Mouse (Mus musculus): ENCODE results near the gene Ifitm3. TPM values are rescaled to one million over a fixed set of nuclear protein-coding genes. Genes with fewer than 3 reads are reported as not detected.

Ifitm3 gene
- polyA plus RNA-seq, 1 experiment, result 177 TPM

DNA sequence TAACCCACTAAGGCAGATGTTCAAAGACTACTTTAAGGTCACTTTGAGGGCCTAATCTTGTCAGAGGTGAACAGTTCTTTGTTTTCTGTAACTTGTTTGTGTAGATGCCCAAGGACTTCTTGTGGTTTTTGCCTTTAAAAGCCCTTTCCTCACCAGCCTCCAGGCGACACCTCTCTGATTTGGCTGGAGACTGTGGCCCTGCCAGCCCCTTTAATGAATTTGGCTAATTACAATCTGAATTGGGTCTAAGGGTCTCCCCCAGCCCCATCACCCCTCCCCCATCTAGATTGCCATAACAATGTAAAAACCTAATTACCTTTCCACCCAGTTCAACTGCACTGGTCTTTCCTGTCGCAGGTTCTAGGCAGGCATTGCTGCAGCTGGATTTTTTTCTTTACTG lies 47.8 kb downstream of the Ifitm3 start:
- Histone ChIP-seq H3K27ac (ENCODE audit: insufficient read depth, low read length) (no peak overlapping the region), H3K4me3 (ENCODE audit: extremely low read depth, insufficient read depth, insufficient read length) (no peak overlapping the region), H3K36me3 (ENCODE audit: control insufficient read depth, insufficient read depth, low read length) (no peaks in the 10 kb centered on the region), H3K27me3 (ENCODE audit: control insufficient read depth, insufficient read depth, low read length) (no peaks in the 10 kb centered on the region), H3K4me1 (ENCODE audit: control insufficient read depth, insufficient read depth, insufficient read length) (no peaks in the 10 kb centered on the region)
- no peak for DNase-seq (ENCODE audit: low read depth in 1 of 2, low spot score in 2 of 2)
- WGBS, result 91% methylated on average over 2 of the region's 2 CpGs
- no peak for TF ChIP-seq POLR2A (IDR thresholded peaks at IDR 0.05; ENCODE audit: low read depth, low read length)
- TF ChIP-seq CTCF (IDR thresholded peaks at IDR 0.05; ENCODE audit: extremely low read depth, insufficient read depth, insufficient read length, insufficient replicate concordance), result no peak

DNA sequence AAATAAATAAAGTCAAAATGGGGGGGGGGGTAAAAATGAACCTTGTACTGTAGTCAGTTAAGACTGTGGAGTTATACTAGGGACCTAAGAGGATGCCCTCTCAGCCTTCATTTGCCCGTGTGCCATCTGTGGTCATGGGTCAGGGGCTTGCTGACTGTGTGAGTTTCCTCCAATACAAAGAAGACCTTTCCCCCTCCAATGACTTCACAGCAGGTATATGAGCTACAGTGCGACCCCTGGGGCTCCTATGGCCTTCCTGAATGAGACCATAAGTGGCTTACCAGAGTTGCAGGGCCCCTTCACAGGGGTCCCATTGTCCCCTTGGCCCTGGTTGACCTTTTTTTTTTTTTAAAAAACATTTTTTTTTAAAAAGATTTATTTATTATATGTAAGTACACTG lies 49.2 kb downstream of the Ifitm3 start:
- no peaks in the 10 kb centered on the region for H3K27me3 ChIP-seq (ENCODE audit: control insufficient read depth, insufficient read depth, low read length)
- no peak for DNase-seq (ENCODE audit: low read depth in 1 of 2, low spot score in 2 of 2)

DNA sequence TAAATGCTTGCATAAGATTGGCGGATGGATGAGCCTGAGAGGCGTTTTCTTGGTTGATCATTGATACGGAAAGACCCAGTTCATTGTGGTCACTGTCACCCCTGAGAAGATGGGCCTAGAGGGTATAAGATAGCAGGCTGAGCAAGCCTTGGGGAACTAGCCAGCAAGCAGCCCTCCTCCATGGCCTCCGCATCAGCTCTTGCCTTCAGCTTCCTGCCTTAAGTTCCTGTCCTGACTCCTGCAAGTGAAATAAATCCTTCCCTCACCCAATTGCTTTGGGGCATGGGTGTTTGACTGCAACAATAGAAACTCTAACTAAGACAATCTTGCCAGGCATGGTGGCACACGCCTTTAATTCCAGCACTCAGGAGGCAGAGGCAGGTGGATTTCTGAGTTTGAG lies 50.5 kb downstream of the Ifitm3 start:
- TF ChIP-seq CTCF (IDR thresholded peaks at IDR 0.05; ENCODE audit: extremely low read depth, insufficient read depth, insufficient read length, insufficient replicate concordance) (no peak), POLR2A (IDR thresholded peaks at IDR 0.05; ENCODE audit: low read depth, low read length) (no peak)
- H3K36me3 ChIP-seq (ENCODE audit: control insufficient read depth, insufficient read depth, low read length), result no peaks in the 10 kb centered on the region
- H3K4me3 ChIP-seq (ENCODE audit: extremely low read depth, insufficient read depth, insufficient read length), result no peak overlapping the region
- no peak overlapping the region for H3K27ac ChIP-seq (ENCODE audit: insufficient read depth, low read length)
- peaks cover 4% of the 10 kb centered on the region; the same call in 1 of the 2 replicates for H3K4me1 ChIP-seq (ENCODE audit: control insufficient read depth, insufficient read depth, insufficient read length)
- H3K27me3 ChIP-seq (ENCODE audit: control insufficient read depth, insufficient read depth, low read length), result no peaks in the 10 kb centered on the region
- DNase-seq (ENCODE audit: low read depth in 1 of 2, low spot score in 2 of 2), result no peak
- 83% methylated on average over 5 of the region's 5 CpGs for WGBS

More for the DNA sequence above, 49.2 kb downstream of the Ifitm3 start:
- H3K27ac ChIP-seq (ENCODE audit: insufficient read depth, low read length), result no peak overlapping the region
- TF ChIP-seq POLR2A (IDR thresholded peaks at IDR 0.05; ENCODE audit: low read depth, low read length), result no peak
- TF ChIP-seq CTCF (IDR thresholded peaks at IDR 0.05; ENCODE audit: extremely low read depth, insufficient read depth, insufficient read length, insufficient replicate concordance), result no peak
- WGBS, result 78% methylated on average over 2 of the region's 2 CpGs
- H3K36me3 ChIP-seq (ENCODE audit: control insufficient read depth, insufficient read depth, low read length), result no peaks in the 10 kb centered on the region
- no peak overlapping the region for H3K4me3 ChIP-seq (ENCODE audit: extremely low read depth, insufficient read depth, insufficient read length)
- no peaks in the 10 kb centered on the region for H3K4me1 ChIP-seq (ENCODE audit: control insufficient read depth, insufficient read depth, insufficient read length)

Other genes with a start within 250 kb of the Ifitm3 start
- gene Cyp2e1, start 247.0 kb downstream of the Ifitm3 start, polyA plus RNA-seq (2012; rRNA removed), result 0.36 and 1.3 TPM in 2 replicates
- 0.07 and 0.11 TPM in 2 replicates for gene Syce1, start 222.9 kb downstream of the Ifitm3 start, polyA plus RNA-seq (2012; rRNA removed)
- not detected in 2 replicates for gene Zfp941, start 188.6 kb downstream of the Ifitm3 start, polyA plus RNA-seq (2012; rRNA removed)
- 1.1 and 1.5 TPM in 2 replicates for gene Urah, start 175.8 kb downstream of the Ifitm3 start, polyA plus RNA-seq (2012; rRNA removed)
- gene Scgb1c1, start 165.2 kb downstream of the Ifitm3 start, polyA plus RNA-seq (2012; rRNA removed), result 0.25 TPM in 1 of 2 replicates, not detected in the other
- not detected in 2 replicates for gene Odf3, start 163.0 kb downstream of the Ifitm3 start, polyA plus RNA-seq (2012; rRNA removed)
- gene Gm45785, start 154.4 kb downstream of the Ifitm3 start, polyA plus RNA-seq (2012; rRNA removed), result not detected in 2 replicates
- 104 and 117 TPM in 2 replicates for gene Ric8a, start 153.8 kb downstream of the Ifitm3 start, polyA plus RNA-seq (2012; rRNA removed)
- gene Bet1l, start 153.2 kb downstream of the Ifitm3 start, polyA plus RNA-seq (2012; rRNA removed), result 16.9 and 19.0 TPM in 2 replicates
- 39.6 and 43.0 TPM in 2 replicates for gene Psmd13, start 128.8 kb downstream of the Ifitm3 start, polyA plus RNA-seq (2012; rRNA removed)
- gene Sirt3, start 128.5 kb downstream of the Ifitm3 start, polyA plus RNA-seq (2012; rRNA removed), result 13.3 and 15.0 TPM in 2 replicates
- not detected in 2 replicates for gene Cox8b, start 110.3 kb downstream of the Ifitm3 start, polyA plus RNA-seq (2012; rRNA removed)
- gene Nlrp6, start 89.9 kb downstream of the Ifitm3 start, polyA plus RNA-seq (2012; rRNA removed), result 0.12 and 0.32 TPM in 2 replicates
- gene Pgghg, start 69.4 kb downstream of the Ifitm3 start, polyA plus RNA-seq (2012; rRNA removed), result 21.2 and 26.0 TPM in 2 replicates
- 1.2 and 1.3 TPM in 2 replicates for gene Ifitm5, start 60.5 kb downstream of the Ifitm3 start, polyA plus RNA-seq (2012; rRNA removed)
- gene Gm45717, start 54.8 kb downstream of the Ifitm3 start, polyA plus RNA-seq (2012; rRNA removed), result not detected in 2 replicates
- gene Ifitm2, start 54.8 kb downstream of the Ifitm3 start, polyA plus RNA-seq (2012; rRNA removed), result 279 and 436 TPM in 2 replicates
- gene Ifitm1, start 43.5 kb downstream of the Ifitm3 start, polyA plus RNA-seq (2012; rRNA removed), result 159 and 265 TPM in 2 replicates
- 25.5 and 45.9 TPM in 2 replicates for gene Ifitm6, start 7.2 kb upstream of the Ifitm3 start, polyA plus RNA-seq (2012; rRNA removed)
- gene Gm17387, start 18.4 kb upstream of the Ifitm3 start, polyA plus RNA-seq (2012; rRNA removed), result not detected in 2 replicates
- gene B4galnt4, start 50.3 kb upstream of the Ifitm3 start, polyA plus RNA-seq (2012; rRNA removed), result 0.79 and 1.9 TPM in 2 replicates
- 30.1 and 36.7 TPM in 2 replicates for gene Pkp3, start 67.4 kb upstream of the Ifitm3 start, polyA plus RNA-seq (2012; rRNA removed)
- 35.8 and 45.5 TPM in 2 replicates for gene Sigirr, start 89.8 kb upstream of the Ifitm3 start, polyA plus RNA-seq (2012; rRNA removed)
- 0.02 and 0.23 TPM in 2 replicates for gene Ano9, start 107.0 kb upstream of the Ifitm3 start, polyA plus RNA-seq (2012; rRNA removed)
- 26.8 and 27.0 TPM in 2 replicates for gene Ptdss2, start 111.6 kb upstream of the Ifitm3 start, polyA plus RNA-seq (2012; rRNA removed)
- 90.8 and 113 TPM in 2 replicates for gene Rnh1, start 162.1 kb upstream of the Ifitm3 start, polyA plus RNA-seq (2012; rRNA removed)
- 29.0 and 33.2 TPM in 2 replicates for gene Hras, start 183.2 kb upstream of the Ifitm3 start, polyA plus RNA-seq (2012; rRNA removed)
- gene Lrrc56, start 183.4 kb upstream of the Ifitm3 start, polyA plus RNA-seq (2012; rRNA removed), result 5.2 and 5.5 TPM in 2 replicates
- gene Lmntd2, start 203.3 kb upstream of the Ifitm3 start, polyA plus RNA-seq (2012; rRNA removed), result 6.8 and 7.4 TPM in 2 replicates
- gene Rassf7, start 205.1 kb upstream of the Ifitm3 start, polyA plus RNA-seq (2012; rRNA removed), result 13.0 and 18.4 TPM in 2 replicates
- 29.3 and 31.4 TPM in 2 replicates for gene Phrf1, start 218.0 kb upstream of the Ifitm3 start, polyA plus RNA-seq (2012; rRNA removed)